Mouse (Mus musculus): ENCODE results near the gene Pgls. TPM values are rescaled to one million over a fixed set of nuclear protein-coding genes. Genes with fewer than 3 reads are reported as not detected.

Gene Pgls
- polyA plus RNA-seq, 1 experiment from 2014 or later = 231 TPM

DNA sequence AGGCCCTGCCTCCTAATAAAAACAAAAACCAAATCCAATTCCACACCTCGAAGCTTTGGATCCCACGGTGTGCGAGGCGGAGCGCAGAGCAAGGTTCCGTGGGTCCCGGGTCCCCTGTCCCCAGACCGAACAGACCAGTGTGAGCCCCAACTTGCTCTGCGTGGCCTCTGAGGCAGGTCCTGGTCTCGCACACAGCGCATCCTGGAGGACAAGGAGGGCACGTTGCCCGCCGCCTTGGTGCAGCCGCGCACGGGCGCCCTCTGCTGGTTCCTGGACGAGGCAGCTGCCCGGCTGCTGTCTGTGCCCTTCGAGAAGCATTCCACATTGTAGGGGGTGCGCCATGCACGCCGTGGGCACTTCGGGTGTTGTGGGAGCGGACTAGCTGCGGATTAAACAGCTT, 3.9 kb downstream of the Pgls start:
- 10% methylated on average over 27 of the region's 27 CpGs for WGBS
- DNase-seq (ENCODE audit: low spot score) (peak; percentile 84), ATAC-seq (replicated peaks; ENCODE audit: insufficient number of reproducible peaks, low FRiP score, low TSS enrichment, low read depth) (0 out of 2 replicates have a peak, but pooled peaks have one; percentile 18)
- Histone ChIP-seq H3K27me3 (ENCODE audit: control insufficient read depth, insufficient read depth, low read length) (no peaks in the 10 kb centered on the region), H3K9me3 (replicated peaks; ENCODE audit: control insufficient read depth, low read length) (no peaks in the 10 kb centered on the region), H3K27ac (replicated peaks; ENCODE audit: low read depth, low read length) (no peak overlapping the region), H3K4me1 (ENCODE audit: control insufficient read depth, insufficient read depth, low read length) (peaks cover 3% of the 10 kb centered on the region; the same call in 1 of the 2 replicates), H3K4me2 (ENCODE audit: low read depth, low read length) (no peak overlapping the region), H3K36me3 (replicated peaks; ENCODE audit: control insufficient read depth, insufficient read depth, low read depth, low read length) (no peaks in the 10 kb centered on the region), H3K4me3 (ENCODE audit: low read depth, low read length) (no peak overlapping the region), H3K9ac (replicated peaks; ENCODE audit: low read length) (no peak overlapping the region)

DNA sequence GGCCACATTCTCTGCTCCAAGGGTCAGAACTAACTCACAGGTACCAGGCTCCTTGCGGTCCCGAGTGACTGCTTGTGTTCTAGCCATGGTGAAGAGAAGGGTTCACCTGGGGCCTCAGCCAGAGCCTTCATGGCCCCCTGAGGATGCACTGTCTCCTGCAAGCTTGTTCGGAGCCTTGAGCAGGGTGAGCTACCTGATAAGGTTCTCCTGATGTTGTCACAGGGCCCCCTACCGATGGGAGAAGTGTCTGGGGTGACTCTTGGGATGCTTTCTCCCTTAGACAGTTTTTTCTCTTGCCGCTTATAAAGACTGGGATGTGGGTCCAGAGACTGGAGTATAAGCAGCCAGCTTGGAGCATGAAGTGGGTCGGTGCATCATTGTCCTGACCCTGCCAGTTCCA, 4.4 kb downstream of the Pgls start:
- Histone ChIP-seq H3K4me2 (ENCODE audit: low read depth, low read length) (no peak overlapping the region), H3K9me3 (replicated peaks; ENCODE audit: control insufficient read depth, low read length) (no peaks in the 10 kb centered on the region), H3K4me1 (ENCODE audit: control insufficient read depth, insufficient read depth, low read length) (peaks cover 3% of the 10 kb centered on the region; the same call in 1 of the 2 replicates), H3K4me3 (ENCODE audit: low read depth, low read length) (no peak overlapping the region), H3K27ac (replicated peaks; ENCODE audit: low read depth, low read length) (no peak overlapping the region), H3K36me3 (replicated peaks; ENCODE audit: control insufficient read depth, insufficient read depth, low read depth, low read length) (no peaks in the 10 kb centered on the region), H3K27me3 (ENCODE audit: control insufficient read depth, insufficient read depth, low read length) (peaks cover under 1% of the 10 kb centered on the region; the same call in 1 of the 2 replicates), H3K9ac (replicated peaks; ENCODE audit: low read length) (no peak overlapping the region)
- DNase-seq (ENCODE audit: low spot score) (no peak), ATAC-seq (replicated peaks; ENCODE audit: insufficient number of reproducible peaks, low FRiP score, low TSS enrichment, low read depth) (no peak)
- 54% methylated on average over 6 of the region's 6 CpGs for WGBS

DNA sequence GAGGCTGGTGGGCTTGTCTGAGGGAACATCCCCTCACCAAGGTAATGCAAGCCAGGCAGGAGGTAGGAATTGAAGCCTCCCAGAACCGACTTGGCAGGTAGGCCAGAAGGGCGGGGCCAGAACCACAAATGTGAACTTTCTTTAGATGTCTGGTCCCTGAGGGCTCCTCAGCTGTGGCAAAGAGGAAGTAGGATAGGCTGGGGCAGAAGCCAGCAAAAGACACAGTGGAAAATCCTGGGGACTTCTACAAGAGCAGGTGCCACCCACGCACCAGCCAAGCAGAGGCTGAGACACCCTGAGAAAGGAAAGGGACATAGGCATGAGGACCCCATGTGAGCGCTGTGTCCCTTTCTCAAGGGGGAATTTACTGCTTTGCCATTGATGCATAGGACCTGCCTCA, 4.8 kb downstream of the Pgls start:
- Histone ChIP-seq H3K4me2 (ENCODE audit: low read depth, low read length) (no peak overlapping the region), H3K27ac (replicated peaks; ENCODE audit: low read depth, low read length) (no peak overlapping the region), H3K4me1 (ENCODE audit: control insufficient read depth, insufficient read depth, low read length) (peaks cover 3% of the 10 kb centered on the region; the same call in 1 of the 2 replicates), H3K9ac (replicated peaks; ENCODE audit: low read length) (no peak overlapping the region), H3K4me3 (ENCODE audit: low read depth, low read length) (no peak overlapping the region), H3K9me3 (replicated peaks; ENCODE audit: control insufficient read depth, low read length) (no peaks in the 10 kb centered on the region), H3K27me3 (ENCODE audit: control insufficient read depth, insufficient read depth, low read length) (peaks cover 5% of the 10 kb centered on the region), H3K36me3 (replicated peaks; ENCODE audit: control insufficient read depth, insufficient read depth, low read depth, low read length) (no peaks in the 10 kb centered on the region)
- 85% methylated on average over 4 of the region's 4 CpGs for WGBS
- DNase-seq (ENCODE audit: low spot score) (no peak), ATAC-seq (replicated peaks; ENCODE audit: insufficient number of reproducible peaks, low FRiP score, low TSS enrichment, low read depth) (no peak)

GRCm38 (mm10) chr8:71597451-71597850, 5.5 kb downstream of the Pgls start, which contains the start of gene Fam129c:
Gene Fam129c (plus strand): TSS chr8:71597648.
- 70% methylated on average over 3 of the region's 3 CpGs for WGBS
- DNase-seq (ENCODE audit: low spot score) (no peak), ATAC-seq (replicated peaks; ENCODE audit: insufficient number of reproducible peaks, low FRiP score, low TSS enrichment, low read depth) (no peak)
- H3K27me3 ChIP-seq (ENCODE audit: control insufficient read depth, insufficient read depth, low read length) = peaks cover 11% of the 10 kb centered on the region
- H3K36me3 ChIP-seq (replicated peaks; ENCODE audit: control insufficient read depth, insufficient read depth, low read depth, low read length) = no peaks in the 10 kb centered on the region
- no peak within 1 kb of the TSS for H3K9ac ChIP-seq (replicated peaks; ENCODE audit: low read length)
- H3K27ac ChIP-seq (replicated peaks; ENCODE audit: low read depth, low read length) = no peak within 1 kb of the TSS
- no peaks in the 10 kb centered on the region for H3K9me3 ChIP-seq (replicated peaks; ENCODE audit: control insufficient read depth, low read length)
- H3K4me2 ChIP-seq (ENCODE audit: low read depth, low read length) = no peak within 1 kb of the TSS
- no peak within 1 kb of the TSS for H3K4me3 ChIP-seq (ENCODE audit: low read depth, low read length)
- H3K4me1 ChIP-seq (ENCODE audit: control insufficient read depth, insufficient read depth, low read length) = peaks cover 4% of the 10 kb centered on the region

DNA sequence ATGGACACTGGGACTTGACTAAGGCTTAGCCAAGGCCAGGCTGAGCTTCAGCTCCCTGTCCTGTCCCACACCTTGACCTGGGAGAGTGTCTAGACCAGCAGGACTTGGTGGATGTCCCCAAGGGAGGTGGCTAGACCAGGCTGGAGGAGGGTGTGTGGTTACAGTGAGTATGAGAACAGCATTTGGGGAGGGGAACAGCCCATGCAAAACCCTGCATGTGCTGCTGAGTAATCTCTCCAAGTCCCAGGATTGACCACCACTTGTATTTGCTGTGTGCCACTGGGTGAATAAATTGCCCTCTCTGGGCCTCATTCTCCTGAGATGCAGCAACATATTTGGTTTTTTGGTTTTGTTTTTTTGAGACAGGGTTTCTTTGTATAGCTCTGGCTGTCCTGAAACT, 6.4 kb downstream of the Pgls start:
- Histone ChIP-seq H3K9ac (replicated peaks; ENCODE audit: low read length) (no peak overlapping the region), H3K27ac (replicated peaks; ENCODE audit: low read depth, low read length) (no peak overlapping the region), H3K27me3 (ENCODE audit: control insufficient read depth, insufficient read depth, low read length) (peaks cover 17% of the 10 kb centered on the region), H3K4me2 (ENCODE audit: low read depth, low read length) (no peak overlapping the region), H3K36me3 (replicated peaks; ENCODE audit: control insufficient read depth, insufficient read depth, low read depth, low read length) (no peaks in the 10 kb centered on the region), H3K4me1 (ENCODE audit: control insufficient read depth, insufficient read depth, low read length) (peaks cover 6% of the 10 kb centered on the region), H3K9me3 (replicated peaks; ENCODE audit: control insufficient read depth, low read length) (no peaks in the 10 kb centered on the region), H3K4me3 (ENCODE audit: low read depth, low read length) (no peak overlapping the region)
- DNase-seq (ENCODE audit: low spot score) (no peak), ATAC-seq (replicated peaks; ENCODE audit: insufficient number of reproducible peaks, low FRiP score, low TSS enrichment, low read depth) (no peak)

- ATAC-seq (replicated peaks; ENCODE audit: insufficient number of reproducible peaks, low FRiP score, low TSS enrichment, low read depth) (no peak), DNase-seq (ENCODE audit: low spot score) (no peak)
- WGBS = 87% methylated on average over 5 of the region's 5 CpGs
- peaks cover 19% of the 10 kb centered on the region for H3K27me3 ChIP-seq (ENCODE audit: control insufficient read depth, insufficient read depth, low read length)
- no peak overlapping the region for H3K4me3 ChIP-seq (ENCODE audit: low read depth, low read length)
- H3K27ac ChIP-seq (replicated peaks; ENCODE audit: low read depth, low read length) = no peak overlapping the region
- H3K4me1 ChIP-seq (ENCODE audit: control insufficient read depth, insufficient read depth, low read length) = peaks cover 6% of the 10 kb centered on the region
- no peaks in the 10 kb centered on the region for H3K36me3 ChIP-seq (replicated peaks; ENCODE audit: control insufficient read depth, insufficient read depth, low read depth, low read length)
- no peak overlapping the region for H3K9ac ChIP-seq (replicated peaks; ENCODE audit: low read length)
- no peak overlapping the region for H3K4me2 ChIP-seq (ENCODE audit: low read depth, low read length)
- no peaks in the 10 kb centered on the region for H3K9me3 ChIP-seq (replicated peaks; ENCODE audit: control insufficient read depth, low read length)
These were observed 6.9 kb downstream of the Pgls start for GRCm38 (mm10) chr8:71598841-71599240.

- DNase-seq (ENCODE audit: low spot score) (peak; percentile 35), ATAC-seq (replicated peaks; ENCODE audit: insufficient number of reproducible peaks, low FRiP score, low TSS enrichment, low read depth) (peak; percentile 7)
- peak overlapping the region; percentile 76 for H3K4me2 ChIP-seq (ENCODE audit: low read depth, low read length)
- H3K9ac ChIP-seq (replicated peaks; ENCODE audit: low read length) = peak overlapping the region; percentile 51
- H3K27me3 ChIP-seq (ENCODE audit: control insufficient read depth, insufficient read depth, low read length) = peaks cover 19% of the 10 kb centered on the region
- H3K9me3 ChIP-seq (replicated peaks; ENCODE audit: control insufficient read depth, low read length) = no peaks in the 10 kb centered on the region
- 4% methylated on average over 65 of the region's 65 CpGs for WGBS
- H3K27ac ChIP-seq (replicated peaks; ENCODE audit: low read depth, low read length) = no peak overlapping the region
- H3K4me1 ChIP-seq (ENCODE audit: control insufficient read depth, insufficient read depth, low read length) = peaks cover 6% of the 10 kb centered on the region
- H3K36me3 ChIP-seq (replicated peaks; ENCODE audit: control insufficient read depth, insufficient read depth, low read depth, low read length) = no peaks in the 10 kb centered on the region
- peak overlapping the region; percentile 39 for H3K4me3 ChIP-seq (ENCODE audit: low read depth, low read length)
These were observed 10.1 kb downstream of the Pgls start for GRCm38 (mm10) chr8:71601939-71602665.

DNA sequence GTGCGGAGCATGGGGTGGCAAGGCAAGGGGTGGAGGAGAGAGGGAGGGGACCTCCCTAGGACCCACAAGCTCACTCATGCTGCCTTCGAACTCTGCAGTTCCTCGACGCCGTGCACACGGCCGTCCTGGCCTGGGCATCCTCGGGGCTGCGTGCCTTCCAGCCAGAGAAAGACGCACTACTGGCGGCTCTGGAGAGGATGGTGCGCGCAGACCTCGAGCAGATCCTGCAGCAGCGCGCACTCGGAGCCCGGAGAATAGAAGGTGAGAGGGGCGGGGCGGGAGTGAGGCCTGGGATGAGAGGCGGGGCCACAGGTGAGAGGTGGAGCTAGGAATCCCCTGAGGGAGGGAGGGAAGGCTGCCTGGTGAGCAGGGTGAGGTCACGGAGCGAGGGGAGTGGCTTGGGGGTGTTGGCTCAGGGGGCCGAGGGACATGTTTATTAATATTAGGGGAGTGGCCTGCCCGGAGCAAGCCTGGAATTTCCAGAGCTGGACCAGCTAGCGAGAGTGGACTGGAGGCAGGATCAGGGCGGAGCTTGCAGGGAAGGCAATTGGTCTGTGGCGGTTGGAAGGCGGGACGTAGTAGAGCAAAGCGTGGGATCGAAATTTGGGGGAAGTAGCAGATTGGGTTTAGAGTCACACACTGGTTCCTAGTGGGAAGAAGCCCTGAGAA, 10.8 kb downstream of the Pgls start:
- H3K36me3 ChIP-seq (replicated peaks; ENCODE audit: control insufficient read depth, insufficient read depth, low read depth, low read length) = no peaks in the 10 kb centered on the region
- peak; percentile 62 for ATAC-seq (replicated peaks; ENCODE audit: insufficient number of reproducible peaks, low FRiP score, low TSS enrichment, low read depth)
- H3K9ac ChIP-seq (replicated peaks; ENCODE audit: low read length) = peak overlapping the region; percentile 51
- peak overlapping the region; percentile 76 for H3K4me2 ChIP-seq (ENCODE audit: low read depth, low read length)
- no peaks in the 10 kb centered on the region for H3K9me3 ChIP-seq (replicated peaks; ENCODE audit: control insufficient read depth, low read length)
- WGBS = under 1% methylated on average over 32 of the region's 32 CpGs
- H3K4me1 ChIP-seq (ENCODE audit: control insufficient read depth, insufficient read depth, low read length) = peaks cover 6% of the 10 kb centered on the region
- H3K27me3 ChIP-seq (ENCODE audit: control insufficient read depth, insufficient read depth, low read length) = peaks cover 19% of the 10 kb centered on the region
- DNase-seq (ENCODE audit: low spot score) = peak; percentile 88
- H3K27ac ChIP-seq (replicated peaks; ENCODE audit: low read depth, low read length) = no peak overlapping the region
- peak overlapping the region; percentile 39 for H3K4me3 ChIP-seq (ENCODE audit: low read depth, low read length)
